In the genomic region with DNA sequence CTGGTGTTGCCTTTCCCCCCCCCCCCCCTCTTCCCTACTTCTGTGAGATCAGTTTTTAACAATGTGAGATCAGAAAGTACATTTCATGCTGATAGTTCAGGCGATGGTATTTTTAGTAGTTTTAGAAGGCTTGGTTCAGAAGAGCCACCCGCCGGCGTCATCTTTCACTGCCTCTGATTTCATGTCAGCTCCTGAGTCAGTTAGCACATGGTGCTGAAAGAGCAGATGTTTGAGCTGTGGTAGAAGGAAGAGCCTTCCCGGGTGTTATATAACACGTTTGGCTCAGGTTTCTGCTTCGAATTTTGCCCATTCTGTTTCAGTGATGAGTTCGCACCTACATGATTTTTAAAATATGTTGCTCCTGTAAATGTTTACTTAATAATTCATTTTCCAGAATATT, we compare ENCODE assay signal across 9 mouse cellular contexts.
DNase-seq lines count a peak whose midpoint lies in the region; ATAC-seq lines count a peak whose summit lies in the region.
"Had no signal": no experiment of that assay in that cellular context is flagged by ENCODE, and none has a peak within 500 bp of the region (broad histone marks: within the 10 kb centered on the region; RNA-seq: fewer than 3 reads in every experiment).

No protein-coding gene starts in this region.

- no peak overlapping the region for H3K4me2 ChIP-seq in limb, embryonic 13.5 days (replicated peaks)
- H3K4me2 ChIP-seq: limb, embryonic 15.5 days had no signal

- H3K27ac ChIP-seq in limb, embryonic 13.5 days: no peak overlapping the region
- H3K27ac ChIP-seq in limb, embryonic 10.5 days: no peak overlapping the region
- H3K27ac ChIP-seq: limb, embryonic 15.5 days had no signal

- H3K36me3 ChIP-seq in limb, embryonic 13.5 days: no peaks in the 10 kb centered on the region
- H3K36me3 ChIP-seq in limb, embryonic 10.5 days: no peaks in the 10 kb centered on the region
- H3K36me3 ChIP-seq: limb, embryonic 15.5 days had no signal

- no peak overlapping the region for H3K4me3 ChIP-seq in limb, embryonic 13.5 days
- no peak overlapping the region for H3K4me3 ChIP-seq in limb, embryonic 10.5 days
- H3K4me3 ChIP-seq: limb, embryonic 15.5 days had no signal

- peak; percentile 58; the same call in 1 of the 2 replicates for ATAC-seq in limb, embryonic 13.5 days (ENCODE audit: low FRiP score, low read depth)
- peak; percentile 47 for ATAC-seq in granulocyte monocyte progenitor cell, adult 5-6 weeks (replicated peaks; ENCODE audit: poor library complexity, severe bottlenecking)

- no peaks in the 10 kb centered on the region for H3K9me3 ChIP-seq in limb, embryonic 13.5 days
- H3K9me3 ChIP-seq in limb, embryonic 10.5 days (replicated peaks): no peaks in the 10 kb centered on the region
- H3K9me3 ChIP-seq: limb, embryonic 15.5 days had no signal

- H3K4me1 ChIP-seq in limb, embryonic 13.5 days: peaks cover 17% of the 10 kb centered on the region
- H3K4me1 ChIP-seq in limb, embryonic 10.5 days: peaks cover 7% of the 10 kb centered on the region; the same call in 1 of the 2 replicates

- no peak overlapping the region for H3K9ac ChIP-seq in limb, embryonic 13.5 days
- H3K9ac ChIP-seq: limb, embryonic 15.5 days had no signal

- DNase-seq in limb, embryonic 10.5 days (ENCODE audit: low spot score): no peak
- peak; percentile 24 to 25 for DNase-seq in cerebellum, postnatal 36 days
- peak; percentile 56 for DNase-seq in naive thymus-derived CD4-positive, alpha-beta T cell, adult 2 months (ENCODE audit: low read depth)
- no peak for DNase-seq in ovary, postnatal 14 days (ENCODE audit: low spot score)
- no peak for DNase-seq in ovary, adult 18-20 months (ENCODE audit: low spot score)
- no peak for DNase-seq in kidney, adult 8-10 months

- 25% methylated on average over 8 of the region's 8 CpGs for WGBS in limb, embryonic 13.5 days
- WGBS in limb, embryonic 10.5 days: 41% methylated on average over 8 of the region's 8 CpGs

- H3K27me3 ChIP-seq in limb, embryonic 13.5 days: no peaks in the 10 kb centered on the region
- no peaks in the 10 kb centered on the region for H3K27me3 ChIP-seq in limb, embryonic 10.5 days (ENCODE audit: low read depth, poor library complexity, severe bottlenecking)
- H3K27me3 ChIP-seq: limb, embryonic 15.5 days had no signal

Comparison
In these comparisons a context has a peak if more than half of its experiments do, and no peak if none do; other contexts are left out.
1. DNase-seq: peak in cerebellum, postnatal 36 days (2 of 2) and naive thymus-derived CD4-positive, alpha-beta T cell, adult 2 months (single experiment); none in limb, embryonic 10.5 days (single experiment), ovary, postnatal 14 days (single experiment), ovary, adult 18-20 months (single experiment) and kidney, adult 8-10 months (0 of 2).